Mouse (Mus musculus) hematopoietic multipotent progenitor cell, adult 10-12 weeks (in vitro differentiated cells): ENCODE data around the gene Rcc2. TPM values are rescaled to one million over a fixed set of nuclear protein-coding genes. Genes with fewer than 3 reads are reported as not detected.

ENCODE experiments used
- polyA plus RNA-seq: library from polyadenylated mRNA; stranded (reverse); fragments of >175 nt; gene quantifications from 2 replicates; pipeline ENCODE4 v1.2.3, GENCODE M21; 2012; ENCODE audit warnings: low replicate concordance

The Rcc2 gene
- 107 and 174 TPM in 2 replicates for polyA plus RNA-seq

GRCm38 (mm10) chr4:140700269-140701018 lies at the start of gene Rcc2:
Gene Rcc2, plus strand, starts transcription at chr4:140700541.

GRCm38 (mm10) chr4:140665760-140666159 lies 34.6 kb upstream of the Rcc2 start, which contains the start of gene Arhgef10l:
Gene Arhgef10l, minus strand, starts transcription at chr4:140666012.

DNA sequence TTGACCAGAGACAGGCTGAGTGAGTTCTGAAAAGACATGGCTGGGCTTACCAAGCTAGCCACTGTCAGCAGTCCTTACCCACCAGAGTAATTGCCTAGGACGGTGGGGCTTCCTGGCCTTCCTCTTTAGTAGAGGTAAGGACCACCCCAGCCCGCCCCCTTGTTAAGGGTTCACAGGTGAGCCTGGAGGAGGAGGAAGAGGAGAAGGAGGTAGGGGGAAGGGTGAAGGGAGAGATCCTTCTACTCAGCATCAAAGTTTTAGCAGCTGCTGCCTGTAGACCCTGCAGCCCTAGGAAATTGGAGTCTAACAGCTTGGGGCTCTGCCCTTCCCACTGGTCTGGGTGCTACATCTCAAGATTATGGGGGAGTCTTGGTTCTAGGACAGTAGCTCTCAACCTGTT lies 42.2 kb downstream of the Rcc2 start, which contains the start of gene Padi6:
Padi6 (minus strand) TSS at position 101 of the 400 bp plus-strand sequence.

Other genes starting within 250 kb of the Rcc2 start
- gene Arhgef10l, start 34.5 kb upstream of the Rcc2 start, polyA plus RNA-seq = 6.8 and 37.1 TPM in 2 replicates
- not detected in 2 replicates for gene Padi6, start 42.1 kb downstream of the Rcc2 start, polyA plus RNA-seq
- 6.7 and 26.7 TPM in 2 replicates for gene Padi4, start 73.7 kb downstream of the Rcc2 start, polyA plus RNA-seq
- gene Padi3, start 110.1 kb downstream of the Rcc2 start, polyA plus RNA-seq = 0.04 and 0.15 TPM in 2 replicates
- 0.12 and 0.22 TPM in 2 replicates for gene Padi1, start 145.2 kb downstream of the Rcc2 start, polyA plus RNA-seq
- gene Padi2, start 205.8 kb downstream of the Rcc2 start, polyA plus RNA-seq = 2.1 and 4.3 TPM in 2 replicates